Mouse (Mus musculus) intestine, postnatal 0 days (tissue): ENCODE data around the gene Ddx6. TPM values are rescaled to one million over a fixed set of nuclear protein-coding genes. Genes with fewer than 3 reads are reported as not detected.
"Not testable (repeated sequence)": the region's sequence is repeated elsewhere in the genome, so short reads cannot be mapped to it uniquely, and the experiment has no call there.

Source experiments
- ATAC-seq: fragments of 200-750 bp; cut with Nextera tagmentation; 2 replicates; pipeline ENCODE4 v1.8.0; 2017; ENCODE audit warnings: mild to moderate bottlenecking, moderate TSS enrichment, moderate library complexity
- H3K27ac ChIP-seq: fragments of 300-500 bp; sonication (generic); 2 replicates; pipeline ENCODE4 v1.5.1; 2014; ENCODE audit warnings: mild to moderate bottlenecking, low read depth, low read length, moderate library complexity
- H3K27me3 ChIP-seq: fragments of 300-500 bp; sonication (generic); replicated peaks from 2 replicates; pipeline ENCODE4 v1.6.1; 2014; ENCODE audit warnings: low read length, mixed read lengths; ENCODE audit not compliant: control insufficient read depth, insufficient read depth
- H3K36me3 ChIP-seq: fragments of 300-500 bp; sonication (generic); 2 replicates; pipeline ENCODE4 v1.6.1; 2014; ENCODE audit warnings: mild to moderate bottlenecking, moderate library complexity; ENCODE audit not compliant: control insufficient read depth, insufficient read depth
- H3K4me1 ChIP-seq: fragments of 300-500 bp; sonication (generic); replicated peaks from 2 replicates; pipeline ENCODE4 v1.6.1; 2014; ENCODE audit warnings: antibody characterized with exemption, low read length, mixed read lengths; ENCODE audit not compliant: control insufficient read depth, insufficient read depth
- H3K4me2 ChIP-seq: fragments of 300-500 bp; sonication (generic); replicated peaks from 2 replicates; pipeline ENCODE4 v1.6.1; 2014; ENCODE audit warnings: low read depth, mild to moderate bottlenecking, moderate library complexity
- H3K4me3 ChIP-seq: fragments of 300-500 bp; sonication (generic); 2 replicates; pipeline ENCODE4 v1.5.1; 2014; ENCODE audit warnings: low read depth, low read length
- H3K9ac ChIP-seq: fragments of 300-500 bp; sonication (generic); 2 replicates; pipeline ENCODE4 v1.6.1; 2014; ENCODE audit warnings: mild to moderate bottlenecking, low read depth, low read length
- H3K9me3 ChIP-seq: fragments of 300-500 bp; sonication (generic); 2 replicates; pipeline ENCODE4 v1.6.1; 2016; ENCODE audit warnings: mixed run types; ENCODE audit not compliant: control insufficient read depth
- CTCF ChIP-seq: sonication (generic); IDR thresholded peaks from 2 replicates; pipeline ENCODE4 v1.5.1; 2016; ENCODE audit warnings: low read depth, mild to moderate bottlenecking, control low read depth, antibody characterized with exemption, moderate library complexity
- WGBS: fragments of 180-500 bp; shearing (Covaris S2); extraction: QIAGEN DNeasy Blood & Tissue Kit; methylation state at CpG from one replicate; pipeline ENCODE4 v1.1.7; 2014; 5-methylcytosine and 5-hydroxymethylcytosine counted together
- polyA plus RNA-seq: library from polyadenylated mRNA; unstranded; fragments of >200 nt; fragmentation: Nextera tagmentation; extraction: Ambion mirVana; gene quantifications from 2 replicates; pipeline ENCODE4 v1.2.1, GENCODE M21; 2015

Ddx6 gene
- polyA plus RNA-seq, 1 experiment from 2014 or later = 7.3 TPM

- H3K36me3 ChIP-seq = no peaks in the 10 kb centered on the region
- no peaks in the 10 kb centered on the region for H3K9me3 ChIP-seq
- H3K9ac ChIP-seq = no peak overlapping the region
- no peak overlapping the region for H3K4me3 ChIP-seq
- no peaks in the 10 kb centered on the region for H3K4me1 ChIP-seq
- H3K27me3 ChIP-seq = no peaks in the 10 kb centered on the region
- no peak overlapping the region for H3K27ac ChIP-seq
- no peak for TF ChIP-seq CTCF
- ATAC-seq = no peak
- WGBS = 81% methylated on average over 12 of the region's 12 CpGs
- no peak overlapping the region for H3K4me2 ChIP-seq
Observed at GRCm38 (mm10) chr9:44570939-44571382, 33.7 kb upstream of the Ddx6 start.

DNA sequence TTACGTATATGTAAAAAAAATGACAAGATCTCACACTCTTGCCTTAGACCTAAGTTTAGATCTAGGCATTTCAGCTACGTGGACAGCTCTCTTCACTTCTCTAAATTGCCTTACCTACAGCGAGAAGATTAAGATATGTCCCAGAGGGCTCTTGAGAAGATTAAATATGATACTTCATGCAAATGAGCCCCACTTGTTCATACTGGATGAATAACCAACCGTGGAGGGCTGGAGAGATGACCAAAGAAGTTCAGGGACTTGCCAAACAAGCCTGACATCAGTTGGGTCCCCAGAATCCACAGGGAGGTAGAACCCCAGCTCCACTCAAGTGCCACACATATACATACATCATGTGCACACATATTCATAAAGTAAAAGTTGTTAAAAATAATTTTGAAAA, 31.4 kb upstream of the Ddx6 start:
- no peaks in the 10 kb centered on the region for H3K9me3 ChIP-seq
- H3K4me1 ChIP-seq = no peaks in the 10 kb centered on the region
- H3K4me2 ChIP-seq = no peak overlapping the region
- H3K36me3 ChIP-seq = no peaks in the 10 kb centered on the region
- H3K27me3 ChIP-seq = no peaks in the 10 kb centered on the region
- H3K4me3 ChIP-seq = no peak overlapping the region
- WGBS = 73% methylated on average over 4 of the region's 4 CpGs
- TF ChIP-seq CTCF = no peak
- ATAC-seq = no peak
- H3K27ac ChIP-seq = no peak overlapping the region
- no peak overlapping the region for H3K9ac ChIP-seq

DNA sequence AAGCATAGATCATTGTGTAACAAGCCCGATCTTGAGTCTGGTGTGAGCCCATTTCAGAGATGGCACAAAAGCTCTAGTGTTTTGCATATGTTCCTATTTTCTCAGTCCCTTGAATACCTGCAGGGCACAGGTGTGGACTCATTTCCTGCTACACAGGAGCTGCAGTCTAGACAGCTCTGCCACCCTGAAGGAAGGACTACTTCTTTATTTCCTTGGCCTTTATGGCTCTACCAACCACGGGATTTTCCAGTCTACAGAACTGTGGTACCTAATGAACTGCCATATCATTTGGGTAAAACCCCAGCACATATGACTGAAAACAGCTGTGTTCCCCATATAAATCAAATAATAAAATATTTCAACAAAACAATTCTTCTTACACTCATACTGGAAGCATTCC, 29.6 kb upstream of the Ddx6 start:
- H3K27ac ChIP-seq = no peak overlapping the region
- no peaks in the 10 kb centered on the region for H3K9me3 ChIP-seq
- no peak for ATAC-seq
- 92% methylated on average over 2 of the region's 2 CpGs for WGBS
- no peaks in the 10 kb centered on the region for H3K36me3 ChIP-seq
- H3K4me1 ChIP-seq = no peaks in the 10 kb centered on the region
- H3K9ac ChIP-seq = no peak overlapping the region
- TF ChIP-seq CTCF = no peak
- no peak overlapping the region for H3K4me2 ChIP-seq
- no peak overlapping the region for H3K4me3 ChIP-seq
- H3K27me3 ChIP-seq = no peaks in the 10 kb centered on the region

DNA sequence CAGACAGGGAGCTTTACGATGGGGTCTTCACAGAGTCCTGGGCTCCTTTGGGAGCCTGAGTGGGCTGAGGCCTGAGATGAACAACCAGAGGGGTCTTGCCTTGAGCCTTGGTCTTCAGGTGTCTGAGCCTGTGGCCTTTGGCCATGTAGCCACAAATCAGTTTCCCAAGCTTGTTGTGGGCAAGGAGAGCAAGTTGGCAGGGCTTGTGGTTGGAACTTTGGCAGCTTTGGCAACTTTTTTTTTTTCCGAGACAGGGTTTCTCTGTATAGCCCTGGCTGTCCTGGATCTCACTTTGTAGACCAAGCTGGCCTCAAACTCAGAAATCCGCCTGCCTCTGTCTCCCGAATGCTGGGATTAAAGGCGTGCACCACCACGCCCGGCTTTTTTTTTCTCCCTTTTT, 28.6 kb upstream of the Ddx6 start:
- not testable (repeated sequence) for H3K36me3 ChIP-seq, H3K9ac ChIP-seq, H3K27ac ChIP-seq, H3K9me3 ChIP-seq, H3K4me1 ChIP-seq, H3K27me3 ChIP-seq, ATAC-seq, H3K4me3 ChIP-seq, H3K4me2 ChIP-seq
- 91% methylated on average over 7 of the region's 7 CpGs for WGBS

GRCm38 (mm10) chr9:44579392-44579791, 25.3 kb upstream of the Ddx6 start:
- WGBS = 39% methylated on average over 6 of the region's 6 CpGs
- no peak overlapping the region for H3K4me3 ChIP-seq
- no peaks in the 10 kb centered on the region for H3K27me3 ChIP-seq
- 0 out of 2 replicates have a peak overlapping the region, but pooled peaks have one; percentile 32 for H3K4me2 ChIP-seq
- no peak overlapping the region for H3K27ac ChIP-seq
- H3K9me3 ChIP-seq = peaks cover 4% of the 10 kb centered on the region; the same call in 1 of the 2 replicates
- ATAC-seq = no peak
- 0 out of 2 replicates have a peak, but pooled peaks cover 5% of the 10 kb centered on the region for H3K4me1 ChIP-seq
- no peak overlapping the region for H3K9ac ChIP-seq
- TF ChIP-seq CTCF = no peak
- no peaks in the 10 kb centered on the region for H3K36me3 ChIP-seq

GRCm38 (mm10) chr9:44580085-44580484, 24.6 kb upstream of the Ddx6 start:
- Histone ChIP-seq H3K27me3 (no peaks in the 10 kb centered on the region), H3K36me3 (no peaks in the 10 kb centered on the region), H3K4me2 (no peak overlapping the region), H3K9ac (no peak overlapping the region), H3K4me1 (0 out of 2 replicates have a peak, but pooled peaks cover 5% of the 10 kb centered on the region), H3K9me3 (peaks cover 4% of the 10 kb centered on the region; the same call in 1 of the 2 replicates), H3K4me3 (no peak overlapping the region), H3K27ac (no peak overlapping the region)
- 86% methylated on average over 5 of the region's 5 CpGs for WGBS
- no peak for TF ChIP-seq CTCF
- no peak for ATAC-seq

- Histone ChIP-seq H3K9ac (no peak overlapping the region), H3K27me3 (no peaks in the 10 kb centered on the region), H3K36me3 (no peaks in the 10 kb centered on the region), H3K4me3 (no peak overlapping the region), H3K9me3 (peaks cover 4% of the 10 kb centered on the region; the same call in 1 of the 2 replicates), H3K27ac (peak overlapping the region; percentile 42; the same call in 1 of the 2 replicates), H3K4me1 (0 out of 2 replicates have a peak, but pooled peaks cover 5% of the 10 kb centered on the region), H3K4me2 (peak overlapping the region; percentile 48)
- no peak for TF ChIP-seq CTCF
- peak; percentile 77 for ATAC-seq
- 14% methylated on average over 3 of the region's 3 CpGs for WGBS
Observed at GRCm38 (mm10) chr9:44581423-44581822, 23.3 kb upstream of the Ddx6 start.
